Mouse (Mus musculus) CD4-positive helper T cell, adult 2 months (primary cell): ENCODE measurements around the gene Gm44965.
A peak's percentile ranks its signal among the peaks of the same experiment; 100 is the strongest.

Experiments
- DNase-seq: peaks from one replicate; pipeline ENCODE4 v3.0.0-alpha.2; 2012; ENCODE audit warnings: low read depth, missing footprints, low spot score

Gm44965 gene

DNA sequence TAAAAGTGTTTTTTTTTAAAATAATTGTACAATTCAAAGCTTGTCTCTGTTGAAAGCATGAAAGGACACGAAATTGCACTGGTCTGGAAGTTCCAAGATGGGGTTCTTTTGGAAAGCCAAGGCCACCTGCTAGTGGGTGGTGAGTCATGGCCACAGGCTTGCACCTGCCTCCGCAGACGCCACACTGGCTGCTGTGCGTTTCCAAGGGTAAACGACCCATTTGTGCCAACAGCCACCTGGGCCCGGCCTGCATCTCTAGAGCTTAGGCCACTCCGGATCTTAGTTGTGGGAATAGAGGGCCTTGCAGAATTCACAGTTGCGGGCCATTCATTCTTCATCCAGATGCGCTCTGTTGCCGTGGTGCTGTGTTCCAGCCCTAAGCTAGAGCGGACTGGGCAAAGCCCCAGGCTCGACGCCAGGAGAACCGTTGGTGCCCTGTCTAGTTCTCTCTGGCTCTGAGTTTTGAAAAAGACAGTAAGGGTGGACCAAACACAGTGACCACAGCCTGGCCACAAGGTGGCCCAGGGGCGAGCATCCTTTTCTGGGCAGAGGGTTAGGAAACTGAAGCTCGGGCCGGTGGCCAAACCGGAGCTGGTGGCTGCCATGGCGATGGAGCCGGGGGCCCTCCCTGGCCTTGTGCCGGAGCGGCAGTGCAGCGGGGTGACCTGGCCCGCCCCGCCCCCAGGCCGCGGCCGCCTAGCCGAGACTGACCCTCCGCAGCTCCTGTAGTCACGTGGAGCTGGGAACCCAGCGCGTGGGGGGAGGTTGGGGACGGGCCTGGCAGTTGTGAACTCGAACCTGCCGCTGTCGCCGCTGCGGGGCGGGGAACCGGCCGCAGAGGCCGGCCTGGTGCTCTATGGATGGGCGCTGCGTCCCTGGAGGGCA lies at the start of gene Gm44965, which contains the start of gene Repin1:
Gene Gm44965 (plus strand): TSS at position 784 of the 885 bp plus-strand sequence.
Gene Repin1 (plus strand): TSS at position 726 of the 885 bp plus-strand sequence.
- DNase-seq, result peak; percentile 71

DNA sequence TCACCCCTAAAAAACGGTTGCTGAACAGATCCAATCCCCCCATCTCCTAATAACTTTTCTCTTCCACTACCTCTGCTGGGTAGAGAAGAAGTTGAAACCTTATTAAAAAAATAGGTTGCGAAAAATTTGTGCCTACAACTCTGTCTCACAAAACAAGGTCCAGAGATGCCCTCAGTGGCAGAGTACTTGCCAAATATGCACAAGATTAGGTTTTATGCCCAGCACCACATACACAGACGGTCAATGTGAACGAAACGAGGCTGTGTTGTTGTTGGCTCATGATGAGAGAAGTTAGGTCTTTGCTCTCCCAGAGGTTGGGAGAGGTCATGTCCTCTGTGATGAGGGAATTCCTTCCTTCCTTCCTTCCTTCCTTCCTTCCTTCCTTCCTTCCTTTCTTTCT lies 48.5 kb upstream of the Gm44965 start:
- no peak for DNase-seq

DNA sequence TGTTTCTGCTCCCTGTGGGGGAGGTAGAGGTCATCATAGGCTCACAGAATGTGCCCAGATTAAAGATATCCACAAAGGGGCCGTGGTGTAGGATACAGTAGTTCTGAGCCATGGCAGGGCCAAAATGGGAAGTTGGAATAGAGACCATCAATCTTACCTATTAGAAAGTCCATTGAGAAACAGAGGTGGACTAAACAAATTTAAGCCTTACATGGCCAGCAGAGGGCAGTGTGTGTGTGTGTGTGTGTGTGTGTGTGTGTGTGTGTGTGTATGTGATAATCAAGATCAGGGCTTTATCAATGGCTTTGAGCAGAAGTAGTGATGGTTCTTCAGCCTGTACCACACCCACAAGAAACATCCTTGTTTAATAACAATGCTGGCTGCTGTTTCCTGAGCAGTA lies 47.5 kb upstream of the Gm44965 start:
- peak; percentile 63 for DNase-seq

DNA sequence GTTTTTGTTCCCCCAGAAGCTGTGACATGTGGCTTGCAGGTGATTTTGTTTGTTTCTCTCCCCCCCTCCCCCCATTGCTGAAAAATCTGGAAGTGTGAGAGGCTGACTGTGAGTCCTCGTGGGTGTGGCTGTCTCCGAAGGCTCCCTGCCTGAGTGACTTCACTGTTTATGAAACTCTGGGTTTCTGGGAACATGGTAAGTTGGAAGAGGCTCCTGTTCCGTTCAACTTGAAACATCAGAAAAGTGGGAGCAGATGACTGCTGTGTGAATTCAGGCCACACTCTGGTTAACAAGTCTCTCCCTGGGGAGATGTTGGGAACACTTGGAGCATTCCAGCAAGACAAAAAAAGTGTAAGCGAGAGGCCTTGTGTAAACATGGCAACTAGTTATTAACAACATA lies 46.9 kb upstream of the Gm44965 start:
- DNase-seq, result no peak

DNA sequence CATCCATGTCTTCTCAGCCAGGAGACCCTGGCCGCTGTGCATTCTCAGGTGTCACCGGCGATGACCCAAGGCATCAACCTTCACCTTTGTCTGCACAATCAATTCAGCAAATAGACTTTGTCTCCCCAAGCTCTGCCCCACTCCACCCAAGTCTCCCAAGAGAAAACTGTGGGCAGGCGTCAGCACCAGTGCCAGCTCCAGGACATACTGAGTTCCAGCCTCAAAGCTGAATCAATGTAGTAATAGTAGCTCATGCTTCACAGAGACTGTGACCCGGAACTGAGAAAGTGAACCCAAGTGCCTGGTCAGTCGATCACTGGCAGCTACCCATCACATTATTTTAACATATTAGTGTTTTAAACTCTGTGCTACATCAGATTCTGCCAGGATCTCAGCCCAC lies 45.4 kb upstream of the Gm44965 start:
- DNase-seq, result no peak

DNA sequence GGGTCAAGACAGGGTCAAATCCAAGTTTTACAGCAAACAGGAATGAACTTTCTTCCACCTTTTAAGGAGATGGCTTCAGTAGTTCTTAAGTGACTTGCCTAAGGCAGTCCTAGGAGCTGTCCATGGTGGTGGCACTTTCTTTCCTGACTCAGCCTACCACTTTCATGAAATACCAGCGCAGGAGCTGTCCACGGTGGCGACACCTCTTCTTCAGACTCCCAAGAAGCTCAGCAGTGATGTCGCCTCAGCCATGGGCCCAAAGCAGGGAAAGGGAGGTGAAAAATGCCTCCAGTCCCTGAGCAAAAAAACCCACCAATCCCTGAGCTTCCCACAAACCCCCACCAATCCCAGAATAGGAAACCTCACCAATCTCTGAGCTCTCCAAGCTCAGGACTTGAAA lies 40.8 kb upstream of the Gm44965 start:
- peak; percentile 62 for DNase-seq

DNA sequence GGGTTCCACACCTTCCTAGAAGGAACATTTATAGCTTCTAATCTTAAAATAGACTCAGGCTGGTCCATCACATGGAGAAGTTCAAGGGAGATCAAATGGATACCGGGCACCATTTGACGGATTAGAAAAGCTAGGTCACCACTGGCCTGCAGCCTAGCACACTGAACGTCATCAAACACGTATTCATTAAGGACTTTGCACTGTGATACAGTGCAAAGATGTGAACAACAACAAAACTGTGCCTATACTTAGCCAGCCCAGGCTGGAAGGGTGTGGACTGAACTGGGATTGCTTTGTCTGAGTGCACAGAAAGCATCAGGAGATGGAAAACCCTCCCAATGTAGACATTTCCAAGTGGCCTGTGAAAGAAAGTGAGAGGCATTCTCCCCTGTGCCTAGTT lies 39.9 kb upstream of the Gm44965 start:
- DNase-seq, result no peak

DNA sequence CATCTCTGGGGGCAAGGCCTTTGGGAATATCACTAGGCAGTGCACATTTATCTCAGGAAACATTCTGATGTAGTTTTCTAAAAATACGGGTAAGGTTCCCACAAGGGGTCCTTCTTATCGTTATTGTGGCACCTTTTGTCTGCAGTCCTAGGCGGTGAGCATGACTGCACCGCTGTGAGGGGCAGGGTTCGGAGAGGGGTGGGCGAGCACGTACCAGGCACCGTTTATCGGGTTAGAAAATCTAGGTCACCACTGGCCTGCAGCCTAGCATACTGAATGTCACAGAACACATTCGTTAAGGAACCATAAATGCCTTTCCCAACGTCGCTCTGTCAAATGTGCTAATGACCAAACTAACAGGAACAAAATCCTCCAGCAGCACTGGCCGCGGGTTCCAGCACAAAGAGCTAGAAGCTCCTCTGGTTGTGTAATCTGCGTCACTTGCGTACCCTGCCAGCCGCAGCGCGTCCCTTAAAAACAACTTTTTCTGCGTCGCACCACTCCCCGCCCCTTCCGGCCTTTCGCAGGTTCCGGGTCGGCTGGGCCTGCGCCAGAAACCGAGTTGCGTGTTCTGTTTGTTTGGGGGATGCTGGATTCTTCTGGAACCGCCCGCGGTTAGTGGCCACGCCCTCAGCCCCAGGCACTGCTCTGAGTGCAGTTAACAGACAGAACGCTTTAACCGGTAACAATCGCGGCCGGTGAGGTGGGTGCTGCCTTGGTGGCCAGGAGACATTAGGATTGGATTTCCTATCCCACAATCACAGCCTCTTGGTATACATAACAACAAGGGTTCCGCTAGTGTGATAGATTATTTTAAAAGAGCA lies 39.2 kb upstream of the Gm44965 start, which contains the start of gene Lrrc61:
Gene Lrrc61 (plus strand): TSS at position 517 of the 824 bp plus-strand sequence.
- DNase-seq, result peak; percentile 98

DNA sequence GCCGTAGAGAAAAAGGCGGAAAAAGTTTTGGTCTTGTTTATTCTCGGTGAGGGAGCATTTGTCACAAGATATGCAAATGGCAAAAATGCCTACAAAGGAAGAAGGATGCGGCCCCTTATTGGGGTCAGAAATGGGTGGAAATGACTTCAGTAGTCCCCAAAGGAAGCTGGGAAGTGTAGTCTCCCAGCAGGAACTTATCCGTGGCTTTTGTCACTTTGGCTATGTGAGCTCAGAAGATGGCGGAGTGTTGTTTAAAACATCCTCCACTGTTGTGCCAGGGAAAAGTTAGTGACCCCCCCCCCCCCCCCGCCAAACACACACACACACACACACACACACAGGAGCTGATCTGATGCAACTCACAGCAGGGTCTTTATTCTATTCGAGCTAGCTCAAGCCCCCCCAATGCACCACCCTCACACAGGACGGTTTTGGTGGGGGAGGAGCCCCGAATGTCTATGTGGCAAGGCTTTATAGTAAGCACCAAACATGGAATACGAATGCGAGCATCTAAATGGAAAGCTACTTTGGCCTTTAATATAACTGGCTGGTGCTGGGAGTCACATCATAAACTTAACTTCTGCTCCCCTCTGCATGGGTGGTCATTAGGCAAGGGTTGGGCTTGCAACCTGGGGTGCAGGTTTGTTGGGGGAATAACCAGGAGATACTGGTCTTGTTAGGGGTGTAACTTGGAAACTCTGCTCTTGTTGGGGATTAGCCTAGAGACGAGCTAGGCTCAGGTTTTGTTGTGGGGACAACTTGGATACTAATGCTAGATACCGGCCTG lies 38.4 kb upstream of the Gm44965 start:
- DNase-seq, result no peak

DNA sequence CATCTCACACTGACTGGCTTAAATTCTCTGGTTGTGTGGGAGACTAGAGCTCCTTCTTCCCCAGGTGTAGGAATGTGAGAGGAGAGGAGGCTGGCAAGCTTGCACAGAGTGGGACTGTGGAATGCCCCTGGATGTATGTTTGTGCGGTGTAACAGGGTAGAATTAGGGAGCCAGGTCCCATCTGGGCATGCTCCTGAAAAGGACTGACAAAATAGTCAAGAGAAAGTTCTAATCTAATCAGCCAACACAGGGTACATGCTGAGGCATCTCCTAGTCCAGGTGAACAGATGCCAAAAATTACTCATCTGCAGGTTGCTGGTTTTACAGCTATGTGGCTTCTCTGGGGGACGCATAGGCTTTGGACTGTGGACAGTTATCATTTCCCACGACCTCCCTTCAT lies 37.8 kb upstream of the Gm44965 start:
- no peak for DNase-seq

DNA sequence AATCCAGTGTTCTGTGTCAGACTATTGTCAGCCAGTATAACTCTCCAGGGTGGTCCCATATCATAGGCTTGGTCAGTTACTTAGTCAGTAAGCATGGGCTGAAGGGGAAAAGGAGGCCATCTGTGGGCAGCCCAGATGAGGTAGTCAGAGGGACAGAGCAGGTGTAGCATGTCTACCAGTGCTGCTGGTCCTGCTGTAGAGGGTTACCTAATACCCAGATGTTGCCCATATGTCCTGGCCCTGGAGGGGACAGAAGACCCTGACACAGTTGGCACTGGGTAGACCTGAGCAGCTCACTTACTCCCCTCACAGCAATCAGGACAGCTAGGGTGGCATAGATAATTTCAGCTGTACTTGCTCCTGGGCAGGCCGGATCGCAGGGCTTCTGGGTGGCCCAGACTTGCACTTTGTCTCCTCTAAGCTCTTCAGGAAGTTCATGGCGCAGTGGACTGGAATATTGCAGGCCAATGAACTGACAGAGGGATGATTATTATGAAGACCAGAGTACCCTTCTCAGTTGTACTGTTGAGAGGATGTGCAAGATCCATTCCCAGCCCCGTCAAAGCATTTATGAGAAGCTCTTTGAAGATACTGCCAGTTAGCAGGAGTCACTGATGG lies 27.9 kb upstream of the Gm44965 start:
- DNase-seq, result no peak

DNA sequence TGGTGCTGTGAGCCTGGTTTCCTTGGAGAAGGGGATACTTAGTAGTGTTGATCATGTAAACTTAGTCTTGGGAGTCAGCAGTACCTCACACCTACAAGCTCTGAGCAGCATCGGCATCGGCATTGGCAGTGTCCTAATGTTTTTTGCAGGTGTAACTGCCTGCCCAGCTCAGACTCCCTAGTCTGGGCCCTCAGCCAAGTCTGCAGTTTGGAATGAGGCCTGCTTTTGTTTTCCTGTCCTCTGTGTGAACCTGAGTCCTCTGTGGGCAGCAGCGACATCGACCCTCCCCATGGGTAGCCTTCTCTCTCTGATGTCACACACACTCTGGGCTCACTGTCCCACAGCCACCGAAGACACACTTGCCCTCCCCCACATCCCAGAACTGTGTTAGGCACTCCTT lies 27.4 kb upstream of the Gm44965 start:
- no peak for DNase-seq

DNA sequence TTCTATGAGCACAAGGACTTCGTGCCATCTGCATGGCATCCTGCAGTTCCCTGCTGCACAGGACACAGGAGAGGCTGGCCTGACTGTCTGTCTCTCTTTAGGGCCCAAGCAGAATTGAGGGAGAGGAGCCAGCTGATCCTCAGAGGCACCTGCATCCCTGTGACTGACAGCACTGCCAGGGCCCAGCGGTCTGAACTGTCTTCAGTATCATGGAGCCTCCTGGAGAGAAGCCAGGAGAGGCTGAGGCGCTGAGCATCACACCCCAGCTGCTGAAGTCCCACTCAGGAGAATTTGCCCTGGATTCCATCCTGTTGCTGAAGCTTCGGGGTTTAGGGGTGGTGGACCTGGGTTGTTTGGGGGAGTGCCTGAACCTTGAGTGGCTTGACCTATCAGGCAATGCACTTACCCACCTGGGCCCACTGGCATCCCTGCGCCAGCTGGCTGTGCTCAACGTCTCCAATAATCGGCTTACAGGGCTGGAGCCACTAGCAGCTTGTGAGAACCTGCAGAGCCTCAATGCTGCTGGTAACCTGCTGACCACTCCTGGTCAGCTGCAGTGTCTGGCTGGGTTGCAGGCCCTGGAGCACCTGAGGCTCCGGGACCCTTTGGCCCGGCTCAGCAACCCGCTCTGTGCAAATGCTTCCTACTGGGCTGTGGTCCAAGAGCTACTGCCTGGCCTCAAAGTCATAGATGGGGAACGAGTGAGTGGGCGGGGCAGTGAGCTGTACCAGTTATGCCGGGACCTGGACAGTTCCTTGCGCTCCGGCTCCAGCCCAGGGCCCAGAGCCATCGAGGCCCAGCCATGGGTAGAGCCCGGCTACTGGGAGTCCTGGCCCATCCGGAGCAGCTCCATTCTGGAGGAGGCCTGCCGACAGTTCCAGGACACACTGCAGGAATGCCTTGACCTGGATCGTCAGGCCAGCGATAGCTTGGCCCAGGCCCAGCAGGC lies 25.4 kb upstream of the Gm44965 start:
- DNase-seq, result no peak

DNA sequence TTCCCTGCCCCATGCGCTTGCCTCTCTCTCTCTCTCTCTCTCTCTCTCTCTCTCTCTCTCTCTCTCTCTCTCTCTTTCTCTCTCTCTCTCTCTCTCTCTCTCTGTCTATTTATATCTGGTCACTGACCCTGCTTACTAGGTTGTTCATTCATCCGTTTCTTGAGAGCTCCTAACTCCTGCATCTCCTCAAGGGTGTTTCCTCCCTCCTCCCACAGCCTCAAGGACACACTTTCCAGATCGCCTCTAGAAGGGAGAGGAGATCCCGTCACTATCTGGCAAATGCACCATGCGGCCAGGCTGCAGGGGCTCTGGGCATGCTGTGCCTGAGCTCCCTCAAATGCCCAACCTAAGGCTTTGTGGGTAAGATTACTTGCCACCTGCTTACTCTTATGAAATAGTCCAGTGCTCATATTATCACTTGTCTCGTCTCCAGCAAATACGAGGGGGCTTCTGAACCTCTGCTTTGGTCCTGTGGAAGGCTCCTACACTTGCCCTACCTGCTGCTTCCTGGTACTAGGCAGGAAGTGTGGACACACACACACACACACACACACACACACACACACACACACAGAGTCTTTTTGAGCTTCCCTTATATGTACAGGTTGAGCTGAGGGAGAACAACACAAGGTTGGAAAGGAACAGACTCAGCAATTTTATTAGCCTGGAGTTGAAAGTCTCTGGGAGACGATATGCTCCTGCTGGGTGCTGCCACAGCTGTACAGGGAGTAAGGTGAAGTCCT lies 24.5 kb upstream of the Gm44965 start:
- DNase-seq, result peak; percentile 54

DNA sequence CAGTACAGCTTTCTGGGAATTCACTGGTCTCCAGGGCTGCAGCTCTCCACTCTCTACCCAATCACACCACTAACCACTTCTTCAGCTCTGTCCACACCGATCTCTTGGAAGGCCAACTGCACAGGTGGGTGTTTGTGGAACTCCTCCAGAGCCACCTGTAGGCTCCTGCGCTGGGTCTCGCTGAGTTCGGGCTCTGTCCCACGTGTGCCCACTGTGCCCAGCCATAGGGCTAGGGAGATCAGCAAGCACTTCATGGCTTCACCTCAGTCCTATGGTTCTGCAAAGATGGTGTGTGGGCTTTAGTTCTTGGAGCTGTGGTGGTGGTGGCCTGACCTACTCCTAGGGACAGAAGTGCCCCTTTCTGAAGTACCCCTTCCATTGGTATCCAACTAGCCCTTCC lies 21.7 kb upstream of the Gm44965 start:
- DNase-seq, result no peak

DNA sequence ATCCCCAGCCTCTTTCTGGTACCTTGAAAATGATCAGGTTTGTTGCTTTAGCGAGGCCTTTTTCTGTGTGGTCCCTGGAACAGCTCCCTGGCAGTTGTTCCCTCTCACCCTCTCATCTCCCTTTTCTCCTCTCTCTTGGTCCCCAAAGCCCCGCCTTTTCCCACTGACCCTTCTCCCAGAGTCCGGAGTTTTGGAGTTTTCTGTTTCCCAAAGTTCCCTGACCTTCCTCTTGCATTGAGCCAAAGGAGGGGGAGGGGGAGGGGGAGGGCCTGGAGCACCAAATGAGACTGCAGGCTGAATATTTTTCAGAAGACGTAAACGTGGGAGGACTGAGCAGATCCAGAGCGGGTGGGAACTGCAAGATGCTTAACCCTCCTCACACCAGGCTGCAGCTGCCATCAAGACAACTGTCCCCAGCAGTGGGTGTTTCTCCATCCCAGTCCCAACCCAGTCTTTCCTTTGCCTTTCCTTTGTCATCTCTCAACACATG lies 21.1 kb upstream of the Gm44965 start, which contains the start of gene Rarres2:
Gene Rarres2 (minus strand): TSS at position 218 of the 490 bp plus-strand sequence.
- DNase-seq, result no peak

DNA sequence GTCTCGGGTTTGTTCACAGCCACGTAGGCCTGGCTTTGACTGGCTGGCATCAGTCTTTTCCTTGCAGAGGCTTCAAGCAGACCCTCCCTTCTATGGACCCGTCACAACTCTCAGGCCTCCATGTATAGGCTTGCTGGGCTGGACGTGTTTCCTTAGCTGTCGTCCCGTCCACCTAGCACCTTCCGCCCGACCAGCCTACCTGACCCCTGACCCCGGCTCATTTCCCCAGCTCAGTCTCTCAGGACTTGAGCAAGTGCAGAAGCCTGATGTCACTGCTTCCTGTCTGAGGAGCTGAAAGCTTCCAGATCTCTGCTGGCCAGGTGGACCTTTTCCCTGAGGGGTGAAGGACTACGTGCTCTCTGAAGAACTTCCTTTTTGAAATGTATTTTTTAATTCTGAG lies 20.5 kb upstream of the Gm44965 start:
- DNase-seq, result no peak

DNA sequence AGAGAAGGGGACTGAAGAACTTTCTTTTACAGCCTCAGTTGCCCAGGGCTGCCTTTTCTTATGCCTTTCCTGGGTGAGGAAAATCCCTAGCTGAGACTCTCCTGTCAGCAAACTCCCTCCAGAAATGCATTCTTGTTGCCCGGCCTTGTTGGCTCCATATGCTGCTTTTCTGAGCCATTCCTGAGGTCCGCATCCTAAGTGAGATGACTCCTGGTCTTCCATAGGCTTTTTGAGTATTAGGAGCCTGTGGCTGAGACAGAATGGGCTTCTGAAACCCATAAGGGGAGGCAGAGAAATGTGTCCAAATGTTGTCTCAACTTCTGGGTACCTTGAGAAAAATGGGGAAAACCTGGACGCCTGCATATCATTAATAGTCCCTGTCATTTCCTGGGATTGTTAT lies 19.8 kb upstream of the Gm44965 start:
- DNase-seq, result no peak

DNA sequence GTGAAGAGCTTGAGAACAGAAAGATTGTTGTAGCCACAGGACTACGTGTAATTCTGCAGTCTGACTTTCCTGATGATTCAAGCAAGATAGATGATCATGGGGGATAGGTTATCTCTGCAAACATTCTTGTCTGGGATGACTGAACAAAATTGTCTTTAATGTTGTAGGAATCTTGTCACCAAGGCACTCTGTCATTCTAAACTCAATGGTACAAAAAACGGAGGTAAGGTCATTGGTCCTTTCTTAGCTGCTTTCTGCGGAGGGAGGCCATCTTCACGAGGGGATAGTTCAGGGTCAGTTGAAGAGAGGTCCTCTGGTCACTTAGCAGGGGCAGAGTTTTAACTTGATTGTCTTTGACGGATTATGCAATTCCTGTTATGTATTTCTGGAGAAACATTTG lies 15.0 kb upstream of the Gm44965 start:
- no peak for DNase-seq
